Mouse (Mus musculus) 3T3-L1 (cell line): ENCODE measurements around the gene Acp1.

ENCODE experiments used
- DNase-seq: peaks from one replicate; pipeline ENCODE4 v3.0.0-alpha.2; 2015; ENCODE audit warnings: low read depth, low spot score

Acp1 gene

DNA sequence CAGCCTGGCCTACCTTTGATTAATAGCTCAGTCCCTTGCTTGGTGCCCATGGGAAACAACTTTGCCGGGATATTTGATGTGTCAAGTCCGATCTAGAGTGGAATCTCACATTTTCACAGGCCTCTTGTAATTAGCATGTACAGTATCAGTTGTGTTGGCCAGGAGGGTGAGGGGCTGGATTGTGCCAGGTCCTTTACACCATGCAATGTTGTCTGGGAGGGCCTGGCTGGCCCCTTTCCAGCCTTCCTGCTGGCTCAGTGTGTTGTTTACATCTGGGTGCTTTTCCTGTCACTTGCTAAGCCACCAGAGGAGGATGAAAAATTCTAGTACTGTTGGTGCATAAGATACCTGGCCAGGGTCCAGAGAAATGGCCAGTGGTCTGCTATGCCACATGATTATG is 47.0 kb downstream of the Acp1 start:
- DNase-seq, result no peak

DNA sequence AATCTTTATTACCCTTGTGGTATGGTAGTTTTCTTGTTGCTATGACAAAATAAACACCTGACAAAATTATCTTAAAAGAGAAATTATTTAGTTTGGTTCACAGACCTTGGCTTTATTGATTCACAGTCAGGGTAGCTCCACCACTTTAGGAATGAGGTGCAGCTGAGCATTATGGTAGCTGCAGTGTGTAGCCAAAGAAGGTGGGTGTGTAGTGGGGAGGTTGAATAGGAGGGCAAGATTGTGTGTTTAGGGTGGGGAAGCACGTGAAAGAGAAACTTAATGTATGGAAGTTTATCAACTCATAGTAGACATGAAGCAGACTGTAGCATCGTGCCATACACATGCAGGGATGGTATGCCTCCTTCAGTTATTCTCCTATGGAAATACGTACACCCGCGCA is 55.2 kb downstream of the Acp1 start:
- DNase-seq, result no peak

- no peak for DNase-seq
Measured at GRCm38 (mm10) chr12:30855442-30856159, 55.8 kb downstream of the Acp1 start.

GRCm38 (mm10) chr12:30851871-30852270 is 59.5 kb downstream of the Acp1 start:
- no peak for DNase-seq

DNA sequence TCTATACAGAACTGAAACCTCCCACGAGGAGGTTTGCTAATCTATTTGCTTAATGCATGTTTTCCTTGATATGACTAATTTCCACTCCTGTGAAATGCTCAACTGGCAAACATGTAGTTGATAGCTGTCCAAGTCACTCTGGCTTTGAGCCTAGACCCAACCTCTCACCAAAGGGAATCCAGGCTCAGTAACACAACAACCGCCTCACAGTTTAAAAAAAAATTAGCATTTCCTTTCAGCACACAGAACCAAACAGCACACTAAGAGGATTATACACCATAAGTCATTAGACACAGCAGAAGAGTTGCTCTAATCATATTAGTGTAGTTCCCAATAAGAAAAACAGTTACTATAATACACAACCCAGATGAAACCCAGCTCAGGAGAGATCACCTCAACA is 60.5 kb downstream of the Acp1 start:
- peak; percentile 25 for DNase-seq

DNA sequence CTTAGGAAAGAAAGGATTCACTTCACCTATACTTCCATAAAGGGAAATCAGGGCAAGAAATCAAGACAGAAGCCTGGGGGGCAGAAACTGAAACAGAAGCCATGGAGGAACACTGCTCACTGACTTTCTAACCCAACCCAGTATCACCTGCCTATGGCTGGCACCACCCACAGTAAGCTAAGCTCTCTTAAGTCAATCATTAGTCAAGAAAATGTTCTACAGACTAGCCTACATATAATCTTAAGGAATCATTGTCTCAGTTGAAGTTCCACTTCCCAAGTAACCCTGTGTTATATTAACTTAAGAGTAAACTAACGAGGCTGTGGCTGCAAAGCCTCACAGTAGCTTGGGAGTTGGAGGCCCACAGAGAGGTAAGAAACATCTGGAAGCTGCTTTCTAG is 62.9 kb downstream of the Acp1 start:
- no peak for DNase-seq
